Comparison of ENCODE assay signal across 11 mouse cellular contexts in genomic region chr2:32864755-32865154, GRCm38 (mm10). TPM values are rescaled to one million over a fixed set of nuclear protein-coding genes. Genes with fewer than 3 reads are reported as not detected.
DNase-seq lines count a peak whose midpoint lies in the region; ATAC-seq and TF ChIP-seq lines count a peak whose summit lies in the region.
"Had no signal": no experiment of that assay in that cellular context is flagged by ENCODE, and none has a peak within 500 bp of the region (broad histone marks: within the 10 kb centered on the region; RNA-seq: fewer than 3 reads in every experiment).

No protein-coding gene starts in this region.

- TF ChIP-seq CTCF in ES-Bruce4 (IDR thresholded peaks at IDR 0.05; ENCODE audit: low read depth, low read length): peak; percentile 8

- no peak overlapping the region for H3K27ac ChIP-seq in kidney, embryonic 16.5 days (ENCODE audit: low read length)
- peak overlapping the region; percentile 39; the same call in 1 of the 2 replicates for H3K27ac ChIP-seq in ES-Bruce4 (ENCODE audit: insufficient read depth, low read length)
- H3K27ac ChIP-seq: intestine, embryonic 15.5 days; midbrain, embryonic 15.5 days had no signal

- TF ChIP-seq EP300 in ES-Bruce4 (IDR thresholded peaks at IDR 0.05; ENCODE audit: insufficient read depth, low read depth, low read length): no peak

- peak; percentile 52 for DNase-seq in cerebellum, adult 9-10 months
- no peak for DNase-seq in cerebellum, adult 11 months
- DNase-seq in kidney, postnatal 10 days: peak; percentile 41
- peak; percentile 69 for DNase-seq in induced T-regulatory cell, adult 2 months (ENCODE audit: low read depth)
- no peak for DNase-seq in thymus, postnatal 10 days (ENCODE audit: low spot score in 2 of 2)
- no peak for DNase-seq in layer of hippocampus, adult 8-10 months (ENCODE audit: low spot score in 2 of 2)

- 0 out of 2 replicates have a peak, but pooled peaks cover 2% of the 10 kb centered on the region for H3K4me1 ChIP-seq in kidney, embryonic 16.5 days (ENCODE audit: insufficient read depth, low read length)
- peaks cover 14% of the 10 kb centered on the region for H3K4me1 ChIP-seq in ES-Bruce4 (ENCODE audit: control insufficient read depth, insufficient read depth, low read length)
- H3K4me1 ChIP-seq: midbrain, embryonic 15.5 days had no signal

- H3K4me2 ChIP-seq in kidney, embryonic 16.5 days (replicated peaks; ENCODE audit: low read depth, low read length): no peak overlapping the region
- H3K4me2 ChIP-seq: intestine, embryonic 15.5 days; midbrain, embryonic 15.5 days had no signal

- H3K4me3 ChIP-seq in kidney, embryonic 16.5 days (ENCODE audit: low read length): no peak overlapping the region
- no peak overlapping the region for H3K4me3 ChIP-seq in ES-Bruce4 (ENCODE audit: low read depth, low read length)
- H3K4me3 ChIP-seq: erythroblast, embryonic 14.5 days; intestine, embryonic 15.5 days; midbrain, embryonic 15.5 days had no signal

- no peak for TF ChIP-seq POLR2A in ES-Bruce4 (IDR thresholded peaks at IDR 0.05; ENCODE audit: insufficient read depth, low read length)

- no peak overlapping the region for H3K9ac ChIP-seq in kidney, embryonic 16.5 days (replicated peaks; ENCODE audit: low read length)
- no peak overlapping the region for H3K9ac ChIP-seq in ES-Bruce4 (ENCODE audit: low read depth, poor library complexity, severe bottlenecking)
- H3K9ac ChIP-seq: intestine, embryonic 15.5 days; midbrain, embryonic 15.5 days had no signal

- ATAC-seq in kidney, embryonic 16.5 days (ENCODE audit: low FRiP score, low TSS enrichment): no peak
- ATAC-seq: intestine, embryonic 15.5 days; midbrain, embryonic 15.5 days had no signal

- WGBS in kidney, embryonic 16.5 days: 65% methylated on average over 2 of the region's 2 CpGs

- H3K36me3 ChIP-seq in kidney, embryonic 16.5 days (ENCODE audit: insufficient read depth, low read length): no peaks in the 10 kb centered on the region
- H3K36me3 ChIP-seq in ES-Bruce4 (ENCODE audit: control insufficient read depth, insufficient read depth, low read length, poor library complexity, severe bottlenecking): no peaks in the 10 kb centered on the region
- H3K36me3 ChIP-seq: intestine, embryonic 15.5 days; midbrain, embryonic 15.5 days had no signal

- H3K9me3 ChIP-seq in kidney, embryonic 16.5 days (ENCODE audit: low read length): no peaks in the 10 kb centered on the region
- H3K9me3 ChIP-seq in ES-Bruce4 (replicated peaks; ENCODE audit: control insufficient read depth, insufficient read depth, low read length, poor library complexity, severe bottlenecking): no peaks in the 10 kb centered on the region
- H3K9me3 ChIP-seq: intestine, embryonic 15.5 days; midbrain, embryonic 15.5 days had no signal

- H3K27me3 ChIP-seq in kidney, embryonic 16.5 days (ENCODE audit: insufficient read depth, low read length): no peaks in the 10 kb centered on the region
- H3K27me3 ChIP-seq in ES-Bruce4 (ENCODE audit: control insufficient read depth, insufficient read depth, low read length, poor library complexity, severe bottlenecking): no peaks in the 10 kb centered on the region
- H3K27me3 ChIP-seq: intestine, embryonic 15.5 days; midbrain, embryonic 15.5 days had no signal

RNA-seq across cellular contexts. Expression of gene Fam129b, which starts 11.2 kb away (rescaled TPM):
- 54.4 and 56.2 TPM in 2 replicates for polyA plus RNA-seq in kidney, embryonic 16.5 days (2015; fragmentation: Nextera tagmentation; extraction: Ambion mirVana)
- polyA plus RNA-seq in ES-Bruce4 (2011; ENCODE audit: insufficient read depth, insufficient read length, low read depth, missing spikeins): 65.5 and 71.6 TPM in 2 replicates
- total RNA-seq in layer of hippocampus, adult 8-10 months (2022): 10 to 100 TPM; 21.8 to 39.3 (median 32.1) TPM

RNA-seq across cellular contexts. Expression of gene Stxbp1, which starts 17.7 kb away (rescaled TPM):
- 19.6 and 22.3 TPM in 2 replicates for polyA plus RNA-seq in kidney, embryonic 16.5 days (2015; fragmentation: Nextera tagmentation; extraction: Ambion mirVana)
- polyA plus RNA-seq in ES-Bruce4 (2011; ENCODE audit: insufficient read depth, insufficient read length, low read depth, missing spikeins): 21.1 and 22.0 TPM in 2 replicates
- 100 to 1,000 TPM; 583 to 634 (median 610) TPM for total RNA-seq in layer of hippocampus, adult 8-10 months (2022)

Comparison
In these comparisons a context has a peak if more than half of its experiments do, and no peak if none do; other contexts are left out.
1. DNase-seq: peak in cerebellum, adult 9-10 months (single experiment), kidney, postnatal 10 days (single experiment) and induced T-regulatory cell, adult 2 months (single experiment); none in cerebellum, adult 11 months (single experiment), thymus, postnatal 10 days (0 of 2) and layer of hippocampus, adult 8-10 months (0 of 2).